Mouse (Mus musculus) induced T-regulatory cell, adult 2 months (primary cell): Measurements from ENCODE around the gene Plxnd1.

Experiments
- DNase-seq: peaks from one replicate; pipeline ENCODE4 v3.0.0-alpha.2; 2012; ENCODE audit warnings: low read depth

Gene Plxnd1

GRCm38 (mm10) chr6:115999227-115999626 is 4.4 kb upstream of the Plxnd1 start:
- no peak for DNase-seq

- no peak for DNase-seq
These were observed 4.0 kb upstream of the Plxnd1 start for GRCm38 (mm10) chr6:115998758-115999157.

- DNase-seq, result no peak
These were observed 3.0 kb upstream of the Plxnd1 start for GRCm38 (mm10) chr6:115997726-115998311.

- peak; percentile 84 for DNase-seq
These were observed 1.5 kb upstream of the Plxnd1 start for GRCm38 (mm10) chr6:115996171-115996851.

- peak; percentile 54 for DNase-seq
These were observed 731 bp upstream of the Plxnd1 start for GRCm38 (mm10) chr6:115995531-115995941.

- DNase-seq, result no peak
These were observed 494 bp downstream of the Plxnd1 start for GRCm38 (mm10) chr6:115994146-115994876.

- peak; percentile 64 for DNase-seq
These were observed 1.2 kb downstream of the Plxnd1 start for GRCm38 (mm10) chr6:115993463-115994145.

- no peak for DNase-seq
These were observed 1.8 kb downstream of the Plxnd1 start for GRCm38 (mm10) chr6:115992981-115993380.

GRCm38 (mm10) chr6:115991881-115992620 is 2.8 kb downstream of the Plxnd1 start:
- no peak for DNase-seq

- no peak for DNase-seq
These were observed 3.5 kb downstream of the Plxnd1 start for GRCm38 (mm10) chr6:115991108-115991880.

- no peak for DNase-seq
These were observed 4.3 kb downstream of the Plxnd1 start for GRCm38 (mm10) chr6:115990479-115990878.

- no peak for DNase-seq
These were observed 4.7 kb downstream of the Plxnd1 start for GRCm38 (mm10) chr6:115990056-115990455.

- DNase-seq, result peak; percentile 50
These were observed 5.2 kb downstream of the Plxnd1 start for GRCm38 (mm10) chr6:115989607-115990006.

- DNase-seq, result no peak
These were observed 5.8 kb downstream of the Plxnd1 start for GRCm38 (mm10) chr6:115989032-115989431.

GRCm38 (mm10) chr6:115987096-115987747 is 7.6 kb downstream of the Plxnd1 start:
- no peak for DNase-seq

- DNase-seq, result no peak
These were observed 8.2 kb downstream of the Plxnd1 start for GRCm38 (mm10) chr6:115986472-115987095.

- DNase-seq, result no peak
These were observed 9.2 kb downstream of the Plxnd1 start for GRCm38 (mm10) chr6:115985622-115986021.

GRCm38 (mm10) chr6:115984580-115984979 is 10.2 kb downstream of the Plxnd1 start:
- DNase-seq, result no peak

GRCm38 (mm10) chr6:115983306-115984038 is 11.3 kb downstream of the Plxnd1 start:
- DNase-seq, result no peak
